Mouse (Mus musculus) stomach, postnatal 0 days (tissue): ENCODE results near the gene Tnfrsf12a. TPM values are rescaled to one million over a fixed set of nuclear protein-coding genes. Genes with fewer than 3 reads are reported as not detected.

ENCODE experiments used
- ATAC-seq: fragments of 200-750 bp; cut with Nextera tagmentation; 2 replicates; pipeline ENCODE4 v1.8.0; 2017; ENCODE audit not compliant: low FRiP score, low TSS enrichment
- DNase-seq: peaks from one replicate; pipeline ENCODE4 v3.0.0-alpha.2; 2016; ENCODE audit warnings: low spot score
- H3K27ac ChIP-seq: fragments of 300-500 bp; sonication (generic); replicated peaks from 2 replicates; pipeline ENCODE4 v1.5.1; 2014; ENCODE audit warnings: mild to moderate bottlenecking, control low read depth
- H3K27me3 ChIP-seq: fragments of 300-500 bp; sonication (generic); 2 replicates; pipeline ENCODE4 v1.6.1; 2014; ENCODE audit warnings: low read length; ENCODE audit not compliant: control insufficient read depth, insufficient read depth
- H3K36me3 ChIP-seq: fragments of 300-500 bp; sonication (generic); 2 replicates; pipeline ENCODE4 v1.6.1; 2014; ENCODE audit warnings: low read length, mixed read lengths; ENCODE audit not compliant: control insufficient read depth, insufficient read depth
- H3K4me1 ChIP-seq: fragments of 300-500 bp; sonication (generic); replicated peaks from 2 replicates; pipeline ENCODE4 v1.6.1; 2014; ENCODE audit warnings: antibody characterized with exemption; ENCODE audit not compliant: control insufficient read depth, insufficient read depth
- H3K4me2 ChIP-seq: fragments of 300-500 bp; sonication (generic); replicated peaks from 2 replicates; pipeline ENCODE4 v1.6.1; 2014; ENCODE audit warnings: low read depth, mild to moderate bottlenecking, control low read depth, moderate library complexity
- H3K4me3 ChIP-seq: fragments of 300-500 bp; sonication (generic); 2 replicates; pipeline ENCODE4 v1.5.1; 2014; ENCODE audit warnings: low read depth, low read length, control low read depth
- H3K9ac ChIP-seq: fragments of 300-500 bp; sonication (generic); 2 replicates; pipeline ENCODE4 v1.6.1; 2014; ENCODE audit warnings: mild to moderate bottlenecking, low read length, control low read depth, mixed read lengths
- H3K9me3 ChIP-seq: fragments of 300-500 bp; sonication (generic); 2 replicates; pipeline ENCODE4 v1.6.1; 2016; ENCODE audit warnings: low read length; ENCODE audit not compliant: control insufficient read depth
- CTCF ChIP-seq: IDR thresholded peaks from 2 replicates; pipeline ENCODE4 v1.5.1; 2016; ENCODE audit warnings: antibody characterized with exemption, low read depth, mild to moderate bottlenecking, moderate library complexity
- EP300 ChIP-seq: optimal IDR thresholded peaks from 2 replicates; pipeline ENCODE3; 2016; ENCODE audit warnings: antibody characterized with exemption
- WGBS: fragments of 180-500 bp; shearing (Covaris S2); extraction: QIAGEN DNeasy Blood & Tissue Kit; methylation state at CpG from one replicate; pipeline ENCODE4 v1.1.7; 2014; 5-methylcytosine and 5-hydroxymethylcytosine counted together
- polyA plus RNA-seq: library from polyadenylated mRNA; unstranded; fragments of >200 nt; fragmentation: Nextera tagmentation; extraction: Ambion mirVana; gene quantifications from 2 replicates; pipeline ENCODE4 v1.2.1, GENCODE M21; 2015

Tnfrsf12a gene
- polyA plus RNA-seq, 1 experiment from 2014 or later, result 33.7 TPM

GRCm38 (mm10) chr17:23683856-23684672 is 6.8 kb upstream of the Tnfrsf12a start, which contains the start of gene Cldn9:
Gene Cldn9, minus strand, starts transcription at chr17:23684026.
- no peak for DNase-seq
- no peak within 1 kb of the TSS for H3K4me3 ChIP-seq
- H3K27me3 ChIP-seq, result 0 out of 2 replicates have a peak, but pooled peaks cover 2% of the 10 kb centered on the region
- H3K36me3 ChIP-seq, result no peaks in the 10 kb centered on the region
- H3K4me1 ChIP-seq, result peaks cover 2% of the 10 kb centered on the region; the same call in 1 of the 2 replicates
- H3K27ac ChIP-seq, result no peak within 1 kb of the TSS
- no peak for ATAC-seq
- no peak within 1 kb of the TSS for H3K9ac ChIP-seq
- 29% methylated on average over 15 of the region's 15 CpGs for WGBS
- TF ChIP-seq CTCF (no peak), EP300 (no peak)
- H3K9me3 ChIP-seq, result no peaks in the 10 kb centered on the region
- H3K4me2 ChIP-seq, result no peak within 1 kb of the TSS

DNA sequence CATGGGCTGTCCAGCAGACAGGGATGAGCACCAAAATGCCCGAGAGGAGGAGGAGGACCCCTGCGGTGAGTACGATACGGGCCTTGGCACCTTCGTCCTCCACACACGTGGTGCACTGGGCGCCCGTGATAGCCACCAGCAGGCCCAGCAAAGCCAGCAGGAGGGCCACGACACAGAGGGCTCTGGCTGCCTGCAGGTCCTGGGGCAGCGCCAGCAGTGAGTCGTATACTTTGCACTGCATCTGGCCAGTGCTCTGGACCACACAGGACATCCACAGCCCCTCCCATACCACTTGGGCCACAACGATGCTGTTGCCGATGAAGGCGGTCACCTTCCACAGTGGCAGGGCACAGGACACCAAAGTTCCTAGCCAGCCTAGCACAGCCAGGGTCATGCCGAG is 6.0 kb upstream of the Tnfrsf12a start:
- WGBS, result 37% methylated on average over 15 of the region's 15 CpGs
- no peak for TF ChIP-seq EP300
- TF ChIP-seq CTCF, result no peak
- Histone ChIP-seq H3K4me3 (no peak overlapping the region), H3K27me3 (0 out of 2 replicates have a peak, but pooled peaks cover 2% of the 10 kb centered on the region), H3K36me3 (no peaks in the 10 kb centered on the region), H3K4me1 (peaks cover 2% of the 10 kb centered on the region; the same call in 1 of the 2 replicates), H3K27ac (no peak overlapping the region), H3K4me2 (no peak overlapping the region), H3K9me3 (no peaks in the 10 kb centered on the region), H3K9ac (no peak overlapping the region)
- no peak for ATAC-seq
- DNase-seq, result no peak

- DNase-seq (no peak), ATAC-seq (no peak)
- 84% methylated on average over 3 of the region's 3 CpGs for WGBS
- H3K4me3 ChIP-seq, result no peak overlapping the region
- no peak overlapping the region for H3K9ac ChIP-seq
- H3K4me2 ChIP-seq, result no peak overlapping the region
- peaks cover 4% of the 10 kb centered on the region; the same call in 1 of the 2 replicates for H3K4me1 ChIP-seq
- H3K9me3 ChIP-seq, result no peaks in the 10 kb centered on the region
- no peak overlapping the region for H3K27ac ChIP-seq
- H3K27me3 ChIP-seq, result 0 out of 2 replicates have a peak, but pooled peaks cover 2% of the 10 kb centered on the region
- no peaks in the 10 kb centered on the region for H3K36me3 ChIP-seq
- TF ChIP-seq CTCF (no peak), EP300 (no peak)
Measured at GRCm38 (mm10) chr17:23682530-23682929, 5.3 kb upstream of the Tnfrsf12a start.

GRCm38 (mm10) chr17:23682092-23682491 is 4.8 kb upstream of the Tnfrsf12a start:
- H3K4me3 ChIP-seq, result no peak overlapping the region
- ATAC-seq, result 0 out of 2 replicates have a peak, but pooled peaks have one; percentile 12
- no peak for TF ChIP-seq CTCF
- no peak for TF ChIP-seq EP300
- no peaks in the 10 kb centered on the region for H3K9me3 ChIP-seq
- 0 out of 2 replicates have a peak, but pooled peaks cover 2% of the 10 kb centered on the region for H3K27me3 ChIP-seq
- H3K4me2 ChIP-seq, result no peak overlapping the region
- H3K36me3 ChIP-seq, result no peaks in the 10 kb centered on the region
- H3K9ac ChIP-seq, result no peak overlapping the region
- 36% methylated on average over 4 of the region's 4 CpGs for WGBS
- H3K27ac ChIP-seq, result no peak overlapping the region
- H3K4me1 ChIP-seq, result peaks cover 5% of the 10 kb centered on the region; the same call in 1 of the 2 replicates
- no peak for DNase-seq

GRCm38 (mm10) chr17:23681086-23681485 is 3.8 kb upstream of the Tnfrsf12a start:
- Histone ChIP-seq H3K9me3 (no peaks in the 10 kb centered on the region), H3K27me3 (0 out of 2 replicates have a peak, but pooled peaks cover 2% of the 10 kb centered on the region), H3K9ac (no peak overlapping the region), H3K27ac (no peak overlapping the region), H3K4me3 (no peak overlapping the region), H3K36me3 (no peaks in the 10 kb centered on the region), H3K4me2 (no peak overlapping the region), H3K4me1 (peaks cover 5% of the 10 kb centered on the region; the same call in 1 of the 2 replicates)
- peak; percentile 75 for ATAC-seq
- peak; percentile 81 for DNase-seq
- TF ChIP-seq CTCF (no peak), EP300 (no peak)
- 48% methylated on average over 10 of the region's 10 CpGs for WGBS

- 0 out of 2 replicates have a peak, but pooled peaks cover 2% of the 10 kb centered on the region for H3K27me3 ChIP-seq
- ATAC-seq (no peak), DNase-seq (no peak)
- no peak overlapping the region for H3K27ac ChIP-seq
- no peak overlapping the region for H3K4me3 ChIP-seq
- no peaks in the 10 kb centered on the region for H3K36me3 ChIP-seq
- no peak overlapping the region for H3K4me2 ChIP-seq
- WGBS, result 54% methylated on average over 9 of the region's 9 CpGs
- no peak for TF ChIP-seq CTCF
- TF ChIP-seq EP300, result no peak
- H3K9me3 ChIP-seq, result no peaks in the 10 kb centered on the region
- H3K9ac ChIP-seq, result no peak overlapping the region
- H3K4me1 ChIP-seq, result peaks cover 5% of the 10 kb centered on the region; the same call in 1 of the 2 replicates
Measured at GRCm38 (mm10) chr17:23680336-23680735, 3.1 kb upstream of the Tnfrsf12a start.
